Mouse (Mus musculus) B cell, adult 62 days (primary cell): ENCODE data around the gene Aspdh. TPM values are rescaled to one million over a fixed set of nuclear protein-coding genes. Genes with fewer than 3 reads are reported as not detected.

Source experiments
- total RNA-seq: library from RNA; stranded (reverse); gene quantifications from 4 replicates; pipeline ENCODE4 v1.2.4, GENCODE M21; 2023

Gene Aspdh
- total RNA-seq: not detected in 4 replicates

GRCm38 (mm10) chr7:44465111-44465510 lies at the start of gene Aspdh:
Gene Aspdh, plus strand, starts transcription at chr7:44465391.

GRCm38 (mm10) chr7:44428968-44429521 lies 36.1 kb upstream of the Aspdh start, which contains the start of gene Lrrc4b:
Gene Lrrc4b, plus strand, starts transcription at chr7:44429018.

GRCm38 (mm10) chr7:44467811-44468411 lies 2.7 kb downstream of the Aspdh start, which contains the start of gene Josd2:
Gene Josd2, plus strand, starts transcription at chr7:44467980.

GRCm38 (mm10) chr7:44495992-44496770 lies 31.0 kb downstream of the Aspdh start, which contains the start of the genes Emc10 and Fam71e1:
Gene Emc10, minus strand, starts transcription at chr7:44496529.
Gene Fam71e1, plus strand, starts transcription at chr7:44496581.

Other genes starting within 250 kb of the Aspdh start
- not detected in 4 replicates for gene Klk1b5, start 249.4 kb upstream of the Aspdh start, total RNA-seq
- 0.63 TPM in 1 of 4 replicates, not detected in the others for gene Klk1, start 240.0 kb upstream of the Aspdh start, total RNA-seq
- not detected in 4 replicates for gene Gm36864, start 229.2 kb upstream of the Aspdh start, total RNA-seq
- 0.81 to 2.1 TPM (median 1.7 TPM) in 4 replicates for gene 1700028J19Rik, start 218.7 kb upstream of the Aspdh start, total RNA-seq
- gene 2410002F23Rik, start 218.7 kb upstream of the Aspdh start, total RNA-seq: 172 to 193 TPM (median 186 TPM) in 4 replicates
- not detected in 4 replicates for gene Acp4, start 208.0 kb upstream of the Aspdh start, total RNA-seq
- gene Gm15517, start 203.9 kb upstream of the Aspdh start, total RNA-seq: not detected in 4 replicates
- gene Clec11a, start 158.5 kb upstream of the Aspdh start, total RNA-seq: 1.7 to 2.6 TPM (median 2.3 TPM) in 4 replicates
- gene Shank1, start 155.1 kb upstream of the Aspdh start, total RNA-seq: 37.6 to 51.0 TPM (median 41.9 TPM) in 4 replicates
- gene Syt3, start 81.3 kb upstream of the Aspdh start, total RNA-seq: not detected in 4 replicates
- gene 1700008O03Rik, start 79.6 kb upstream of the Aspdh start, total RNA-seq: not detected in 4 replicates
- gene Lrrc4b, start 36.4 kb upstream of the Aspdh start, total RNA-seq: not detected in 4 replicates
- 52.2 to 62.7 TPM (median 54.5 TPM) in 4 replicates for gene Josd2, start 2.6 kb downstream of the Aspdh start, total RNA-seq
- gene Emc10, start 31.1 kb downstream of the Aspdh start, total RNA-seq: 68.3 to 80.4 TPM (median 71.3 TPM) in 4 replicates
- 10.1 to 16.1 TPM (median 11.9 TPM) in 4 replicates for gene Fam71e1, start 31.2 kb downstream of the Aspdh start, total RNA-seq
- 14.6 to 19.3 TPM (median 15.8 TPM) in 4 replicates for gene Mybpc2, start 59.3 kb downstream of the Aspdh start, total RNA-seq
- gene Spib, start 66.7 kb downstream of the Aspdh start, total RNA-seq: 425 to 467 TPM (median 446 TPM) in 4 replicates
- 148 to 155 TPM (median 150 TPM) in 4 replicates for gene Pold1, start 83.5 kb downstream of the Aspdh start, total RNA-seq
- gene Nr1h2, start 88.6 kb downstream of the Aspdh start, total RNA-seq: 391 to 409 TPM (median 403 TPM) in 4 replicates
- gene Napsa, start 107.0 kb downstream of the Aspdh start, total RNA-seq: 536 to 582 TPM (median 560 TPM) in 4 replicates
- 24.2 to 30.1 TPM (median 26.7 TPM) in 4 replicates for gene Kcnc3, start 125.3 kb downstream of the Aspdh start, total RNA-seq
- gene Myh14, start 205.5 kb downstream of the Aspdh start, total RNA-seq: 0.27 TPM in 1 of 4 replicates, not detected in the others
- not detected in 4 replicates for gene Izumo2, start 243.4 kb downstream of the Aspdh start, total RNA-seq